Mouse (Mus musculus) midbrain, embryonic 10.5 days (tissue): ENCODE results near the gene Efcab10. TPM values are rescaled to one million over a fixed set of nuclear protein-coding genes. Genes with fewer than 3 reads are reported as not detected.

ENCODE experiments used
- DNase-seq: peaks from one replicate; pipeline ENCODE4 v3.0.0-alpha.2; 2017; ENCODE audit warnings: low spot score
- H3K27ac ChIP-seq: fragments of 300-500 bp; sonication (generic); replicated peaks from 2 replicates; pipeline ENCODE4 v1.5.1; 2016; ENCODE audit warnings: mild to moderate bottlenecking
- H3K27me3 ChIP-seq: fragments of 300-500 bp; sonication (generic); 2 replicates; pipeline ENCODE4 v1.6.1; 2016; ENCODE audit warnings: low read depth, mild to moderate bottlenecking; ENCODE audit not compliant: poor library complexity, severe bottlenecking
- H3K36me3 ChIP-seq: fragments of 300-500 bp; sonication (generic); 2 replicates; pipeline ENCODE4 v1.6.1; 2016; ENCODE audit warnings: mild to moderate bottlenecking, moderate library complexity
- H3K4me1 ChIP-seq: fragments of 300-500 bp; sonication (generic); 2 replicates; pipeline ENCODE4 v1.6.1; 2016
- H3K4me3 ChIP-seq: fragments of 300-500 bp; sonication (generic); 2 replicates; pipeline ENCODE4 v1.5.1; 2016; ENCODE audit warnings: mild to moderate bottlenecking, moderate library complexity
- H3K9me3 ChIP-seq: fragments of 300-500 bp; sonication (generic); replicated peaks from 2 replicates; pipeline ENCODE4 v1.6.1; 2016; ENCODE audit warnings: mild to moderate bottlenecking
- WGBS: fragments of 180-500 bp; shearing (Covaris S2); methylation state at CpG from one replicate; pipeline ENCODE4 v1.1.7; 2016; 5-methylcytosine and 5-hydroxymethylcytosine counted together
- polyA plus RNA-seq: library from polyadenylated mRNA; unstranded; fragments of >200 nt; fragmentation: Nextera tagmentation; extraction: Ambion mirVana; gene quantifications from 2 replicates; pipeline ENCODE4 v1.2.1, GENCODE M21; 2016

Efcab10 gene
- polyA plus RNA-seq, 1 experiment from 2014 or later, result 0.91 TPM

GRCm38 (mm10) chr12:33434758-33435157 lies 40.1 kb downstream of the Efcab10 start:
- Histone ChIP-seq H3K27me3 (no peaks in the 10 kb centered on the region), H3K27ac (no peak overlapping the region), H3K4me1 (peaks cover 11% of the 10 kb centered on the region), H3K36me3 (peaks cover 47% of the 10 kb centered on the region), H3K9me3 (no peaks in the 10 kb centered on the region), H3K4me3 (no peak overlapping the region)
- no peak for DNase-seq
- 95% methylated on average over 4 of the region's 4 CpGs for WGBS

Other genes starting within 250 kb of the Efcab10 start
- 10.0 and 10.6 TPM in 2 replicates for gene Atxn7l1, start 247.2 kb upstream of the Efcab10 start, polyA plus RNA-seq
- 60.8 and 75.9 TPM in 2 replicates for gene Twistnb, start 34.8 kb downstream of the Efcab10 start, polyA plus RNA-seq